Mouse (Mus musculus) stomach, postnatal 0 days (tissue): ENCODE measurements at regions not wholly inside any gene's neighbourhood (a gene's known extent, or its start where the extent isn't known, plus 50 kb on each side); places are given as distances from the start of the nearest gene placed in this dataset.

Experiments used
- CTCF ChIP-seq: IDR thresholded peaks from 2 replicates; pipeline ENCODE4 v1.5.1; 2016; ENCODE audit warnings: antibody characterized with exemption, low read depth, mild to moderate bottlenecking, moderate library complexity
- EP300 ChIP-seq: optimal IDR thresholded peaks from 2 replicates; pipeline ENCODE3; 2016; ENCODE audit warnings: antibody characterized with exemption

DNA sequence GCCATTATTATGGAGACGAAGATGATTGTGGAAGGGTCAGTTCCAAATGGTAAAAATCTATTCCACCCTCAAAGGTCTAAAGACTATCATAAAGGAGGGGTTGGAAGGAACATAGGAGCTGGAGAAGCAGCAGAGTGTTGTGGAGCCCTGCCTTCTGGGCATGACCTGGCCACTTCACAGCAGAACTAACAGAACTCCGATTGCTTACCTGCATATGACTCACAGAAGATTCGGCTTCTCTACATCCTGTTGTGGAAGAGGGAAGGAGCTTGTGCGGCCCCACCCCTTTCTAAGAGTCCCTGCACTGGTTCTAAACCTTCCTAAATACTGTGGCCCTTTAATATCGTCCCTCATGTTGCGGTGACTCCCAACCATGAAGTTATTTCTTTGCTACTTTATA, 362.7 kb downstream of the Samd5 start:
- TF ChIP-seq CTCF, result no peak
- TF ChIP-seq EP300, result no peak
